Mouse (Mus musculus): Measurements from ENCODE around the gene Fkbp4.
A peak's percentile ranks its signal among the peaks of the same experiment; 100 is the strongest.

Gene Fkbp4

DNA sequence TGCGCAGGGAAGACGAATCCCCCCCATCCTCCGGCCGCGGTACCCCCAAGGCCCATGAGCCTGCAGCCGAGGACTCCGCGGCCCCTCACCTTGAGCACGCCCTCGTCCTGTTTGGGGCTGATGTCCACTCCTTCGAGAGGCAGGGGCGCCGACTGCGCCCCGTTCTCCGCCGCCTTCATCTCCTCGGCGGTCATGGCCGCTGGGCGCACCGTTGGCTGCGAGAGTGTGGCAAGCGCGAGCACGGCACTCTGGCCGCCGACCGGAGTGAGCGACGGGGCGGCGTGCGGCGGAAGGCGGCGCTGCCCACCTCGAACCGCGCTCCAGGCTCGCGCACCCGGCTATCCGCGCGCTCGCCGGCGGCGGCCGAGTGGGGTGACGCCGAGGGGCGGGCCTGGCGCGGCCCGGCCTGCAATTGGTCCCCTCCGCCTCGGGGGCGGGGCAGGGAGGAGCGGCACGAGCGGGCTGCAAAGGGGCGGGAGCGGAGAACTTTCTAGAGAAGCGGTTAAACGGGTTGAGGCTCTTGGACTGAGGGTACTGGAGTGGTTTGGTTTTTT, at the start of gene Fkbp4:
Fkbp4 (minus strand) TSS at position 361 of the 554 bp plus-strand sequence.
- DNase-seq (ENCODE audit: low spot score) = peak; percentile 94

DNA sequence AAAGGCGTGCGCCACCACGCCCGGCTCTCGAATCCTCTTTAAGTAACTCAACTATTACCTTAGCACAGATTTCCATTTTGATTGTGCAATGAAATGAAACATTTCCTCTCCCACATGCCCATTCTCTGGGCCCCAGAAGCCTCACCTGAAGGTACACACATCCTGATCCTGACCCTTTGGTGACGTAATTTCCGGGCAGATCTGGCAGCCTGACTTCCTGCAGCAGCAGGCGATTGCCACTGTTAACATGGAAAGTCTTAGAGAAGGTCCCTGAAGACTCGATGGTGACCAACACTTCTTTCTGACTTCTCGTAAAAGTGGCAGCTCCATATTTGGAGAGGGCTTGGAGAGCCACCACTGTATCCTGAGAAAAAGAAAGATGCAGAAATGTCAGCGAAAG, 49.3 kb upstream of the Fkbp4 start:
- DNase-seq (ENCODE audit: low spot score) = no peak

DNA sequence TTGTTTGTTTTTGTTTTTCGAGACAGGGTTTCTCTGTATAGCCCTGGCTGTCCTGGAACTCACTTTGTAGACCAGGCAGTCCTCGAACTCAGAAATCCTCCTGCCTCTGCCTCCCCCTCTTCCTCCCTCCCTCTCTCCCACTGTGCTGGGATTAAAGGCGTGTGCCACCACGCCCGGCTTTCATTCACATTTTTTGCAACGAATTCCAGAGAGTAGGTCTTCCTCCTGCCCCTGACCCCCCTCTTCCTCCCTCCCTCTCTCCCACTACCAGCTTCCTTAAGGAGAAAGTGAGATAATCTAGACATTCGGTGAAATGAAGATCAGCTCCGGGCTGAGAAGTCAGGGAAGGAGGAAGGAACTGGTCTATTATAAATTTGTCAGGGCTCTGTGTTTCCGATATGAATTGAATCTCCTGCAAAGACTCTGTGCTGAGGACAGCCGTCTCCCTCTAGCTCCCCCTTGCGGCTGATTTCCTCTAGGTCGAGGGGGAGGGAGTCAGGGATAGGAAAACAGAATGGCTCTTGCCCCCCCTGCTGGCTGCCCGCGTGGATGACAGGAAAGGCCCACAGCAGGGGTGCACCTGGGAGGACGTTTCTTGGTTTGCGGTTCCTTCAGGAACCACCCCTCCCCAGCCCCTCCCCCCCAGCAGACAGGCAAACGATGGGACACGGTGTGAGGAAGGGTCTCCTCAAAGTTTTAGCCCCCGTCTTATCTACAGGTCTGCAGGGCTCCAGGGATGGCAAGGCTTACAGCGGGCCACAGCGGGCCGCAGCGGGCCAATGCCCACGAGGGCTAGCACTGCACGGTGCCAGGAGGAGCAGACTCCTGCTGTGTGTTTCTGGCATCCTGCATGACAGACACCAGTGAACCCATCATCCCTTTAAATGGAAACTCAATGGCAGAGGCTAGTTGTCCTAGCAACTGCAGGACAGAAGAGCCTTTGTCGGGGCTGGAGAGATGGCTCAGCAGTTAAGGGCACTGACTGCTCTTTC, 41.3 kb upstream of the Fkbp4 start:
- peak; percentile 98 for DNase-seq (ENCODE audit: low spot score)

DNA sequence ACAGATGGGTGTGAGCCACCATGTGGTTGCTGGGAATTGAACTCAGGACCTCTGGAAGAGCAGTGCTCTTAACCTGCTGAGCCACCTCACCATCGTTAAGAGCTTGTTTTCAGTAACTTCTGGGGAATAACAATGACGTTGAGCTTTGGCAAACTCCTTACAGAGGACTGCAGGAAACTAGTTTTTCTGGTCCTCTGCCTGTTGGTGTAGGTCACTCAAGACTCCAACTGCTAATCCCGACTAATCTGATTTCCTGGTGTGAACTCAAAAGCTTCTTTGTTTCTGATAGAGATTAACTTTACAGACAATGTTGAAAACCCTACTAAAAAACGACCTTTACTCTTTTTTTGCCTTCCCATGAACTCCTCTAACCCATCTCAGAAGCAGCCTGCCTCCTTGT, 39.0 kb upstream of the Fkbp4 start:
- no peak for DNase-seq (ENCODE audit: low spot score)

DNA sequence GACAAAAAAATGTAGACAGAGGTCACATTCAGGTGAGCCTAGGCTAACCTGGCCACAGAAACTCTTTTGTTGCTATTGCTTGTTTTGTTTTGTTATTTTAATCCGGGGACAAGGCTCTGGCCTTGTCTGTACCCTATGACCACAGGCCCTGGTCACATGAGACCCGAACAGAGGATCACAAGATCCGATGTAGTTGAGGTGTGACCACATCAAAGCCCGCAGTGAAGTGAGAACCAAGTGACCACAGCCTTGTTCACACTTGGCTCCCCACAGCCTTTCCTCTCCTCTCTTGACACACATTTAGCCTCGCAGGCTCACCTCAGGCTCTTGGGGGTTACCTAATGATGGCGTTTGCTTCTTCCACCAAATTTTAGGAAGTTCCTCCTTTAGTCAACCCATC, 35.6 kb upstream of the Fkbp4 start:
- no peak for DNase-seq (ENCODE audit: low spot score)

DNA sequence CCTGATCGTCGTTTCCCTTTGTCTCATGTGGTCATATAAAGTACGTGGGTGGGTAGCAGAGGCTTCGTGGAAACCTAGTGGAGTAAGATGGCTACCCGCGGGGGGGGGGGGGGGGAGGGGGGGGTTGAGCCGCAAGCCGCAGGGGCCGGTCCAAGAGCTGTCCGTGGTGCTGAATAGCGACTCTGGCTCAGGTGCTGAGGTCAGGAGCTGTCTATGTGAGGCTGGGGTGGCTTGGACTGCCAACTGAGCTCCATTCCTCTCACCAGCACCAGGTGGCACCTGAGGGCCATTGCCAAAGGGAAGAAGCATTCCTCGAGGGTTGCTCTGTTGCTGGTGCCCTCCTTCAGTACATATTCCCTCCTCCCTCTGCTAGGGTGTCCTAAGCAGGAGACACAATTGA, 31.0 kb upstream of the Fkbp4 start:
- DNase-seq (ENCODE audit: low spot score) = peak; percentile 64

DNA sequence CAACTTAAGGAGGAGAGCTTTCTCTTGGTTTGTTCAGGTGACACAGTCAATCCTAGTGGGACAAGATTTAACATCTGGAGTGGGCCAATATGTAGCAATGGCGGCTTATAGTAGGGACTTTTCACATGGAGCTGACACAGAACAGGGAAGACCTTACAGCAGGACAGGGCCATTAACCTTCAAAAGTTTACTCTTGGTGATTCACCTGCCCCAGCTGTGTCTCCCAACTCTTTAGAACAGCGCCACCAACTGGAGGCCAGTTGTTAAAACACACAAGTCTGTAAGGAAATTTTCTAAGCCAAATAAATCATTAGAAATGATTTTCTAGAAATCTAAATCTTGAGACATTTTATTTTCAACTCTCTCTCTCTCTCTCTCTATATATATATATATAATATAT, 28.8 kb upstream of the Fkbp4 start:
- DNase-seq (ENCODE audit: low spot score) = peak; percentile 21

DNA sequence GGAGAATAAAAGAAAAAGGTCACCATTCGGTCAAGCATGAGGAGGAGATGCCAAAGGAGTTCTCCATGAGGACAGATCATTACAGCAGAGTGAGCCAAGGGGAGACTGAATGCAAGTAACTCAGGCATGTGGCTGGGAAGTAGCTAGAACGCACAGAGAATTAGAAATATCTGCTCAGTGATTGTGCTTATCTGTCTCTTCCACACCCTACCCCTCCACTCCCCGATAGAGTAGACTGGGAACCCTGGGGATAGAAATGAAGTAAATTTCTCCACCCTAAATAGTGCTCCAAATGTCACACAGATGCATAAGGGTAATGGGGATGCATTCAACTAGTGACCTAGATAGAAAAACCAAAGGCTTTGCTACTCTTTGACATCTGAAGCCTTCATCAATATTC, 28.1 kb upstream of the Fkbp4 start:
- no peak for DNase-seq (ENCODE audit: low spot score)

DNA sequence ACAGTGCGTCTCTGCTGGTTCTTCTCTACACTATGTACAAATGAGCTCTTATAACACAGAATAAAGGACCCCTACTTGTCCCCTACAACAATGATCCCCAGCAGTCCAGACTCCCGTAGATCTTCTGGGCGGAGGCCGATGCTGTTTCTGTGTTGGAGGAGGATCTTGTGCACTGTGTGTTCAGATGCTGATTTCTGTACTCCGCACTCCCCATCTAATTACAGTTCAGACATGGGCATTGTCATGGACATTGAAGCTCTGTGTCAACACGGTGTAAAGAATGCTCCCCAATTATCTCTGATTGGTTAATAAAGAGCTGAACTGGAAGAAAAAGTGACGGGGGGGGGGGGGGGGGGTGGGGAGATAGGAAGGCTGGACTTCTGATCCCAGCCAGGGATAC, 27.6 kb upstream of the Fkbp4 start:
- DNase-seq (ENCODE audit: low spot score) = no peak

DNA sequence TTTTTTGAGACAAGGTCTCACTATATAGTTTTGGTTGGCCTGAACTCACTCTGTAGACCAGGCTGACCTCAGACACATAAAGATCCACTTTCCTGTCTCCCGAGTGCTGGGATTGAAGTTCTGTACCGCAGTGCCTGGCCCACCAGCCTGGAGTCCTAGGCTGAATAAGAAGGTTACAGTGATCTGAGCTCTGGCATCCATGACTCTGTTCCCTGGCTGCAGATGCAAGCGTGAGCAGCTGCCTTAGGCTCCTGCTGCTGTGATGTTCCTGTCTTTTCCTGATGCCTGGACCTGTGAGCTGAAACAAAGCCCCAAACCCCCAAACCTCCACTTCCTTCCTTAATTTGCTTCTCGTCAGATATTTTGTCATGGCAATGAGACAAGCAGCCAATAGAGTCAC, 26.5 kb upstream of the Fkbp4 start:
- DNase-seq (ENCODE audit: low spot score) = no peak

DNA sequence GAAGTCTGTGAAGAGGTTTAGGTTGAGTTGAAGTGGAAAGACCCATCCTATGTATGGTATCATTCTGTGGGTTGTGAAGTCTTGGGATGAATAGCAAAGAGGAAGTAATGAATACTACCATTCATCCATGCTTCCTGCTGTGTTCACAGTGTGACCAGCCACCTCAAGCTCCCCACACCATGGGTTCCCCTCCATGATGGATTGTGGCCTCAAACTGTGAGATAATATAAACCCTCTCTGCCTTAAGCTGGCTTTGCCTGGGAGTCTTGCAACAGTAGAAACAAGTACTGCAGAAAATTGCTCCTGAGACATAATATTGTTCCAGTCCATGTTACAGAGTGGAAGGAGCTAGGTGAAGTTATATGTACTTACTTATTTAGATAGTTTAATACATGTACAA, 23.1 kb upstream of the Fkbp4 start:
- no peak for DNase-seq (ENCODE audit: low spot score)

DNA sequence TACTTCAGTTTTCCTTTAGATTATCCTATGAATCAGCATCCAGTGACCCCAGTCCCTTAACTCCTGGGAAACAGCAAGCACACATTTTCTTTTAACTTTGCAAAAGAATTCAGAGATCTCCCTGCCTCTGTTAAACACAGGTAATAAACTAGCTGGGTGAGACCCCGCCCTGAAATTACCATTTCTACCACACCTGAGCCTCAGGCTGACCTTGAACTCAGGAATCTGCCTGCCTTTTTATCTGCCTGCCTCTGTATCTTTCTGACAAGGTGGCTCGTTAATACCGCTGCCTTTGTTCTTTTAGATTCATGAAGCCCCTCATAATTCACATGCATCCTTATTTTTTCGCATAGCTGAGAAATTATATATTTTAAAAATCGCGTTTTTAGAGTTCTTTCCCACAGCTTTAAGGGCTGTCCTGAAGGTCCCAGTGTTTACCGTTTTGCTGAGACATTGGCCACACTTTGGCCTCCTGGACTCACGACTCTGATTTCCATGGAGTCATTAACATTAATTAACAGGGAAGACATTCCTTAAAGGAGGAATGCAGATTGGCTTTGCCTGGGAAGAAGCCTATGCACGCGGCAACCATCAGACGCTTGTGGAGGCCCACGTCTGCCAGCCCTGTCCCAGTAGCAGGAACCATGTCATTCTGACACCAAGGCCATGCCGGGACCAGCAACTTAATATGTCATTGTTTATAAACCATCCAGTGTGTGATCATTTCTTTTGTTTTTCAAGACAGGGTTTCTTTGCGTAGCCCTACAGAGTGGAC, 22.4 kb upstream of the Fkbp4 start:
- DNase-seq (ENCODE audit: low spot score) = no peak

DNA sequence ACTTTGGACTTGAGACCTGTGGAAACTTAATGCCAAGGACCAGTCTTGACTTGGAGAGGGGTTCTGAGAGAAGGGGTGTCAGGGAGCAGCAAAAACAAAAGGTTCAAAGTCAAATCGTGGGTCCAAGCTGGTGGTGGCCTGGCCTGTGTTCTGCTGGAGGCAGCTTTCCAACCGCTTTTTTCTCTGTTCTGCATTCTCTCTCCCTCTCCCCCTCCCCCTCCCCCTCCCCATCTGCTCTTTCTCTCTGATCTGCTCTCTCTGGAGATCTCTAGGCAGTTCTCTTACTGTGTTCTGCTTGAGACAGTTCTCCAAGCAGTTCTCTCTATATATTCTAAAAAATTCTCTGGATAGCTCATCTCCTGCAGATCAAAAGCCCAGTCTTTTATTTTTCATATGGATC, 21.8 kb upstream of the Fkbp4 start:
- DNase-seq (ENCODE audit: low spot score) = no peak

DNA sequence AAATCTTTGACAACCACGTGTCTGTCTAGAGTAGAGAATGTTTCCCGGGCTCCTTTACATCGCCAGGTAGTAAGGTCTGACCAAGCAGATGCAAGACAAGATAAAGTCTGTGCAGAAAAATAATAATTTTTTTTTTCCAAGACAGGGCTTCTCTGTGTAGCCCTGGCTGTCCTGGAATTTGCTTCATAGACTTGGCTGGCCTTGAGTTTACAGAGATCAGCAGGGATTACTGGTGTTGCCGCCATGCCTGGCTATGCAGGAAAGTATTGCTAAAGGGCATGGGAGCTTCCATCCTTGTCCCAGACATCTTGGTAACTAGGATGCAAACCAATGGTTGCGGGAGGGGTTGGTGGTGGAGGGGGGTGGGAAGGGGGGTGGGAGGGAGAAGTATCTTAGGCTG, 18.7 kb upstream of the Fkbp4 start:
- no peak for DNase-seq (ENCODE audit: low spot score)

DNA sequence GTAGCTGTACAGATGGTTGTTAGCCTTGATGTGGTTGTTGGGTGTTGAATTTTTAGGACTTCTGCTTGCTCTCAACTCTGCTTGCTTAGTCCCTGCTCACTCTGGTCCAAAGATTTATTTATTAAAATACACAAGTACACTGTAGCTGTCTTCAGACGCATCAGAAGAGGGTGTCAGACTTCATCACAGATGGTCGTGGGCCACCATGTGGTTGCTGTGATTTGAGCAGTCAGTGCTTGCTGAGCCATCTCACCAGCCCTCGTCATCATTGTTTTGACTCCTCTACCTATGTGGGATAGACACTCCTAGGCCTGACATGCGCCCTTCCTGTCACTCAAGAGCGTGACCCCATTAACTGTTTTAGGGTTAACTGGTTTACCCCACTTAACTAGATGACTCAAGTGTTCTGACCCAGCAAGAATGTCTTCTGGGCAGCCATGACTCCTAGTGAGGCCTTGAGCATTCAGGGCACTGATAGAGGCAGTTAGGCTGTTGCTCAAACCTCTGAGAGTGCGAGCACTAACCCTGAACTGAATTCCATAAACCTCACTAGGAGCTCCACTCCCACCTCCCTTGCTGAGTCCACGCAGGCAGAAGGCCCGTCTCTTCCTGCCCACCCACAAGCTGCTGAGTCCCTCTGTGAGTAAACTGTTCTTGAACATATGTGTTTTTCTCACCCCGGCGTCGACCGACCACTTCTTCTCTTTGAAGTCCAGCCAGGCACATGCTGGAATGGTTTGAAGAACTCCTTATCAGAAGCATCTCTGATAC, 17.5 kb upstream of the Fkbp4 start:
- DNase-seq (ENCODE audit: low spot score) = no peak

DNA sequence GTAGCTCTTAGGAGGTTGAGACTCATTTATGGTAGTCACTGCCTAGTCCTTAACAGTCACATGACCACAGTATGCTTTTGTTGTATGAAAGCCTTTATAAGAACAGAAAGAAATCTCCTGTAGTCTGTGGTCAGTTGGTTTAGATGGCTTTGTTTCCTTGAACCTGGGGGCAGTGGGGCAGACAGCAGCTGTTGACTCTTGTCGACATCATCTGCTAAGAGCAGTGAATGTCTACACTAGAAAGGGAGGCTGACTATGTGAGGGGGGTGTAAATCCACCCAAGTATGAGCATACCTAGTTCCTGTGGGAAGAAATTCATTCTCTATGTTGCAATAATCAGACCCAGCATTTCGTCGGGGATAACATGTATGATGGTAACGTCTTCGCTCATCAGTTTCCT, 8.6 kb upstream of the Fkbp4 start:
- no peak for DNase-seq (ENCODE audit: low spot score)

DNA sequence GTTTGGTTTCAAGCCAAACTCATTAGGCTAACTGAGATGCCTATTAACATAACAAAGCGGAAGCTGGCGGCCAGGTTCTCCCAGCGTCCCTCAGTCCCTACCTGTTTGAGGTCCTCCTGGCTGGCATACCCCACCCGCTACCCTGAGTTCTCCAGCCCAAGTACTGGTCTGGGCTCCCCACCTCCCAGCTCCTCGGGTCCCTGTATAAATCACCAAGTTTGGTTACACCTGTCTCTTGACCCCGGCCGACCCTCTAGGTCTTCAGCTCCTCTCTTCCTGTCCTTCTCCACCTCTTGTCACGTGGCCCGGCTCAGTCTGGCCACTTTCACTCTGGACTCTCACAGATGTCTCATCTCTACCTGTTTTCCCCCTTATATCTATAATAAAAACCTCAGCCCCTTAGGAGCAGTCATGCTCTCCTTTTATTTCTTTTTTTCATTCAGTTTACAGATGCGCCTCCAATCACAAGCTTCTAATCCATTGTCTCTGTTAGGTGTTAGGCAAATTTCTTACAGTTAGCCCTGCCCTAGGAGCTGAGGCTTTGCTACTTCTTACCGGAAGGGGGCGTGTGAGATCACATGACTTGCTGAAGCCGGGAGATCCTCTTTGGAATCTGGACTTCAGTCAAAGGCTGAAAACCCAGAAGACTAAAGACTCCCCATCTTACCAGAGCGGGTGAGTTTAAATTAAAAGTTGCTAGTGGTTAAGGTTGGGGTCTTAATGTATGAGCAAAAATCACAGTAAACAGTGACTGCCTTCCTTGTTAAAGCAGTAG, 7.5 kb upstream of the Fkbp4 start:
- peak; percentile 65 for DNase-seq (ENCODE audit: low spot score)

DNA sequence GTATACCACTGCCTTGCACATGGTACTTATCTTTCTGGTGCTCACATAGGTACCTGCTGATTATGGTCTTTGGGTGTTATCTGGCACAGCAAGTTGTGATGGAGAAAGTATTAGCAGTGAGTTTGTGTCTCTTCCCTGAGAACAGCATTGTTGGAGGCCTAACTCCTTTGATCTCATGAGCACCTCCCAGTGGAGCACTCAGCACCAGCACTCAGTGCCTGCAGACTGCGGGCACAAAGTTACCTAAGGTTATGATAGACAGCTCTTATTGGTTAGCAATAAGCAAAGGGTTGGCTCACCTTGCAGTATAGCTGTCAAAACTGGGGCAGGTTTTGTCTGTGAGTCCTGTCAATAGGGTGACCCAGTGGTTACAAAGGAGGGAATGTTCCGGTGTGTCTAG, 1.8 kb upstream of the Fkbp4 start:
- DNase-seq (ENCODE audit: low spot score) = no peak

DNA sequence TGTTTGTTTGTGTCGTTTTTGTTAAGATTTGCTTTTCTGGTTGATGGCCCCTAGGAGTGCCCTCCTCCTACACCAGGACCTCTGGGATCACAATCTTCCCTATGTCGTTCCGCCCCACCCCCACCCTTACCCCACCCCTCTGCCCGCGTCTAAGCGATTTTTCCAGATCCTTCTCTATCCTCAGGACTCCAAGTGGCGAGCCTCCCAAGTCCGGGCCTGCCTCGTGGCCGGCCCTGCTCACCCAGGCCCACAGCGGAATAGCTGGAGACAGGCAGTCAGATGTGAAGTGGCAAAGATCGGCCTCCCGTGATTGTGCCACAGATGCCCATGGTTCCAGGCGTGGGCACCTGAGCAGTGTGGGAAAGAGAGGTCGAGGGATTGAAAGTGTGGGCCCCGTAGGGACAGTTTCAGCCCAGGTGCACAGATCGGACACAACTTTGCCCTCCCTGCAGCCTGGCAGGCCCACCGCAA, 429 bp upstream of the Fkbp4 start:
- no peak for DNase-seq (ENCODE audit: low spot score)

DNA sequence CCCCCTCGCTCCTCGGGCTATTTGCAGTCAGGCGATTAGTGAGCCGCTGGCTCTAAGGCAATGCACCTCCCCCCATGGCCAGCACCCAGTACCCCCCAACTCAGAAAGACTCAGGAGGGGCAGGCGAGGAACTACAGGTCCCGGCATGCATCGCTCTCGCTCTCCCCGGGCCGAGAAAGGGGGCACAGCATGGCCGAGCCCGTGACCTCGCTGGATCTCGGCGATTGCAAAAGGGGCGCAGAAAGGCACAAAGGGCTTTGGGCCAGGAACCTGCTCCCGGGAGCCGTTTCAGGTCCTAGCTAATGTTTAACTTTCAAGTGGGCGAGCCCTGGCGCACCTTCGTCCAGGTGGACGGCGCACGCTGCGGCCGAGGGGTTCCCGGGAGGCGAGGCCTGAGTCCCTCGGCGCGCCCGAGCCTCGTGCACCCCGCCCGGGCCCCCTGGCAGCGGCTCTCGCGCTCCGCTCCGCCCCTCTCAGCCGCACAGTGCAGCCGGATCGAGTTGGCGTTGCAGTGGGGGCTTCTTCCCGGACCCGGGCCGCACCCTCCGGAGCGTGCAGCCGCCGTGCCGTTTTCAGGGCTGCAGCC, 653 bp downstream of the Fkbp4 start:
- DNase-seq (ENCODE audit: low spot score) = peak; percentile 59

DNA sequence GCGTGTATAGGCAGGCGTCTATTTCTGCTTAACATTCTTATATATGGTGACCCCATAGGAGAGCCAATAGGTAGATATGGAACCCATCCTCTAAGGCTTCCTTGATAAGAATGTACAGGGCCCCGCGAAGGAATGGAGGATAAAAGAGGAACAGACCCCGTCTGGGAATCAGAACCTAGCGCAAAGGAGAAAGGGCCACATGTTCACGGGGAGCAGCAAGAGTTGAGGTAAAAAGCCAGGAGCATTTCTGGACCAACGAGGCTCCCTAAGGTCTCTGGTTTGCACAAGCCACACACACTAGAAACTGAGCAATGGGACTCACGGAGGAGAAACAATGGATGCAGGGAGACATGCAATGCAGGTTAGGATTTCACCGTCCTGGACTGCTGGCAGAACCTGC, 1.2 kb downstream of the Fkbp4 start:
- DNase-seq (ENCODE audit: low spot score) = no peak
